Mouse (Mus musculus): ENCODE data around the gene Doxl2.

DNA sequence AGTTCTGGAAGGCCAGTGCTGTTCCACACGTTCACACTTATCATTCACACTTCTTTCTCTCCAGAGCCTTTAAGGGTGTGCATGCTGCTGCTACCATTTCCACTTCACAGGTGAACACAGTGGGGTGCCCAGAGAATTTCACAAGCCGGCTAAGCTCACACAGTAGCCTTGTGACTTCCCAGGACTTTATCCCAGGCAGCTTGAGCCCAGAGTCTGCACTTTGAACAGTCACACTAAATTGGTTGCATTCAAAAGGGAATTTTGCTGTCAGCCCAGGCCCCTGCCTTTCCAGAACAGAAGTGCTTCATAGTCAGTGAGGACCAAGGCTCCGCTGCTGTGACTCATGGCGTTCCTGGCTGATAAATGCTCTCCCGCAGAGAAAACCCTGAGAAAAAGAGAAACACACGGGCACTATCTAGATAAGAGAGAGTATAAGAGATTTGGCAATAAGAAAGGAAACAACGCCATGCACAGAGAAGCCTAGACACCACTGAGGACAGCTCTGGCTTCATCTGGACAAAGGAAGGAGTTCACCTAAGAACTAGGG is 11.8 kb downstream of the Doxl2 start, which contains the start of gene Svs1:
- TF ChIP-seq POLR2A (IDR thresholded peaks at IDR 0.05; ENCODE audit: borderline replicate concordance, low read depth, low read length) (no peak), CTCF (IDR thresholded peaks at IDR 0.05; ENCODE audit: low read depth, low read length) (no peak)

Data from bone marrow macrophage, adult 2 months (primary cell).